Mouse (Mus musculus): ENCODE results near the gene Dusp16. TPM values are rescaled to one million over a fixed set of nuclear protein-coding genes. Genes with fewer than 3 reads are reported as not detected.
A peak's percentile ranks its signal among the peaks of the same experiment; 100 is the strongest.

The Dusp16 gene
- total and polyA plus RNA-seq, 2 experiments from 2014 or later: 3.2 to 3.9 TPM

DNA sequence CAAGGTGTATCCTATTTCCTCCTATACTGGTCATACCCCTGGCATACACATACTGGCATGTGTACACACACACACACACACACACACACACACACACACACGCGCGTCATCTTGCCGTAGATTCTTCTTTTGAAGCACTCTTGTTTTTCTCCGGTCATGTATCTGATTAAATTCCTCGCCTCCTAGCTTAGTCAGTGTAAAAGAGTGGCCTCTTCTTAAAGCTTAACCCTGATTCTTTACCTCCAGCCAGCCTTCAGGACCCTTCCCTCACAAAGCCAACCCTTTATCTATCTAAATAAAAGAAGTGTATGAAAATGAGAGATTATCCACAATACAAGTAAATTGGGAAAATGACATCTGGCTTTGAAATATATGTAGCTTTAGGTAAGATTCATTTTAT lies 3.3 kb downstream of the Dusp16 start:
- 0 out of 2 replicates have a peak, but pooled peaks cover 6% of the 10 kb centered on the region for H3K4me1 ChIP-seq (ENCODE audit: insufficient read depth, low read length)
- H3K27ac ChIP-seq (ENCODE audit: low read depth, low read length): no peak overlapping the region
- ATAC-seq (ENCODE audit: low FRiP score) (no peak), DNase-seq (ENCODE audit: low spot score) (no peak)
- H3K4me2 ChIP-seq (ENCODE audit: low read depth, low read length, poor library complexity, severe bottlenecking): no peak overlapping the region
- H3K36me3 ChIP-seq (ENCODE audit: insufficient read depth, low read length): no peaks in the 10 kb centered on the region
- no peak overlapping the region for H3K9ac ChIP-seq (replicated peaks; ENCODE audit: low read length, poor library complexity, severe bottlenecking)
- WGBS: 65% methylated on average over 6 of the region's 6 CpGs
- no peaks in the 10 kb centered on the region for H3K9me3 ChIP-seq (ENCODE audit: low read length)
- no peaks in the 10 kb centered on the region; the same call in 1 of the 2 replicates for H3K27me3 ChIP-seq (ENCODE audit: insufficient read depth, low read length)
- TF ChIP-seq CTCF (IDR thresholded peaks at IDR 0.05): no peak
- H3K4me3 ChIP-seq (ENCODE audit: low read depth, low read length): no peak overlapping the region

DNA sequence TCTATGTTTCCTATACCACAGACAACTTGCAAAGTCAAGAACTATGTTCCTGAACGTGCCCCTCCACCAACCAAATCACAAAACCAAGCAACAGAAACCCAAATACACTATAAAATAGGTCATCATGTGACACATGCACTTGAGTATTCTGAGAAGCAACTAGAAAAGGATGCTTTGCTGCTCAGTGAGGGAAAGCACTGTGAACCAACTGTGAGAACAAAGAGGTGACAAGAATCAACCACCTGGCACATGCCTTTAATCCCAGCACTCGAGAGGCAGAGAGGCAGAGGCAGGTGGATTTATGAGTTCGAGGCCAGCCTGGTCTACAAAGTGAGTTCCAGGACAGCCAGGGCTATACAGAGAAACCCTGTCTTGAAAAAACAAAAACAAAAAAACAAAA lies 6.0 kb downstream of the Dusp16 start:
- no peaks in the 10 kb centered on the region for H3K9me3 ChIP-seq (ENCODE audit: low read length)
- H3K27me3 ChIP-seq (ENCODE audit: insufficient read depth, low read length): no peaks in the 10 kb centered on the region
- no peaks in the 10 kb centered on the region for H3K4me1 ChIP-seq (ENCODE audit: insufficient read depth, low read length)
- no peak overlapping the region for H3K9ac ChIP-seq (replicated peaks; ENCODE audit: low read length, poor library complexity, severe bottlenecking)
- WGBS: 72% methylated on average over 3 of the region's 3 CpGs
- ATAC-seq (ENCODE audit: low FRiP score) (no peak), DNase-seq (ENCODE audit: low spot score) (no peak)
- no peak overlapping the region for H3K4me2 ChIP-seq (ENCODE audit: low read depth, low read length, poor library complexity, severe bottlenecking)
- no peak overlapping the region for H3K4me3 ChIP-seq (ENCODE audit: low read depth, low read length)
- H3K36me3 ChIP-seq (ENCODE audit: insufficient read depth, low read length): no peaks in the 10 kb centered on the region
- H3K27ac ChIP-seq (ENCODE audit: low read depth, low read length): no peak overlapping the region
- TF ChIP-seq CTCF (IDR thresholded peaks at IDR 0.05): no peak

DNA sequence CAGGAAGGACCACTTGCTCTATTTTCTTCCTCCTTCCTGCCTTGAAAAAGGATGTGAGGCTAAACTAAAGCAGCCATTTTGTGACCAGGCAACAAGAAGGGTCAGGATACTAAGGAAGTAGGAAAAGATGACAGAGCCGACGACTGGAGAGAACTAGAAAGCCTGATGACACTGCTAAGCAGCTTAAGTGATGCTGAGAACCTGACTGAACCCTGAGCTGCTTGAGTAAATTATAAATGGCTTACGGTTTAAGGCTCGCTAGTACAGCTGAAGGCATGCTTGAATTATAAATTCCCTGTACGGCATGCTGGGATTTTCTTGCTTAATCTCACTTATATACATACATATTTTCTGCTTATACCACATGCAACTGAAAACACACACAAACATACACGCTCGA lies 9.5 kb downstream of the Dusp16 start:
- no peak overlapping the region for H3K4me2 ChIP-seq (ENCODE audit: low read depth, low read length, poor library complexity, severe bottlenecking)
- H3K4me3 ChIP-seq (ENCODE audit: low read depth, low read length): no peak overlapping the region
- H3K36me3 ChIP-seq (ENCODE audit: insufficient read depth, low read length): no peaks in the 10 kb centered on the region
- H3K27ac ChIP-seq (ENCODE audit: low read depth, low read length): no peak overlapping the region
- 73% methylated on average over 7 of the region's 7 CpGs for WGBS
- TF ChIP-seq CTCF (IDR thresholded peaks at IDR 0.05): no peak
- DNase-seq (ENCODE audit: low spot score) (no peak), ATAC-seq (ENCODE audit: low FRiP score) (no peak)
- H3K4me1 ChIP-seq (ENCODE audit: insufficient read depth, low read length): no peaks in the 10 kb centered on the region
- H3K27me3 ChIP-seq (ENCODE audit: insufficient read depth, low read length): no peaks in the 10 kb centered on the region
- H3K9ac ChIP-seq (replicated peaks; ENCODE audit: low read length, poor library complexity, severe bottlenecking): no peak overlapping the region
- no peaks in the 10 kb centered on the region for H3K9me3 ChIP-seq (ENCODE audit: low read length)

DNA sequence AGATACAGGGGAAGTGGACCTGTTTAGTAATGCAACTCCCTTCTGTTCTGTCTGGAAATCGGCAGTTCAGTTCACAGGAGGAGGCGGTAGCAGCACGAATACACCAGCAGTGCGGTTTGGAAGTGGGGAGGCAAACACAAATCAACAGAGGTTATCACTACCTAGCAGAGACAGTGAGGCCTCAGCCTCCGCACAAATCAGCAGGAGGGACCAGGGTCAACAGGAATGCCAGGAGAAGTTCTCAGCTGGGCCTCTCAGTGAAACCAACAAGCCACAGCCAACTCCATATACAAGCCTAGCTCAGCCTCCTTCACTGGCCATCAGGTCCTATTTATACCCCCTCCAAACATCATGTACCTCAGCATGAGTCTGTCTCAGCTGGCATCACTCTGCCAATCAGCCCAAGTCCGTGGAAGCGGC lies 10.9 kb downstream of the Dusp16 start:
- no peak overlapping the region for H3K4me3 ChIP-seq (ENCODE audit: low read depth, low read length)
- no peak overlapping the region for H3K4me2 ChIP-seq (ENCODE audit: low read depth, low read length, poor library complexity, severe bottlenecking)
- 73% methylated on average over 7 of the region's 7 CpGs for WGBS
- TF ChIP-seq CTCF (IDR thresholded peaks at IDR 0.05): no peak
- no peaks in the 10 kb centered on the region for H3K4me1 ChIP-seq (ENCODE audit: insufficient read depth, low read length)
- no peak overlapping the region for H3K27ac ChIP-seq (ENCODE audit: low read depth, low read length)
- H3K9ac ChIP-seq (replicated peaks; ENCODE audit: low read length, poor library complexity, severe bottlenecking): no peak overlapping the region
- no peaks in the 10 kb centered on the region for H3K9me3 ChIP-seq (ENCODE audit: low read length)
- ATAC-seq (ENCODE audit: low FRiP score) (no peak), DNase-seq (ENCODE audit: low spot score) (no peak)
- no peaks in the 10 kb centered on the region for H3K27me3 ChIP-seq (ENCODE audit: insufficient read depth, low read length)
- H3K36me3 ChIP-seq (ENCODE audit: insufficient read depth, low read length): no peaks in the 10 kb centered on the region

DNA sequence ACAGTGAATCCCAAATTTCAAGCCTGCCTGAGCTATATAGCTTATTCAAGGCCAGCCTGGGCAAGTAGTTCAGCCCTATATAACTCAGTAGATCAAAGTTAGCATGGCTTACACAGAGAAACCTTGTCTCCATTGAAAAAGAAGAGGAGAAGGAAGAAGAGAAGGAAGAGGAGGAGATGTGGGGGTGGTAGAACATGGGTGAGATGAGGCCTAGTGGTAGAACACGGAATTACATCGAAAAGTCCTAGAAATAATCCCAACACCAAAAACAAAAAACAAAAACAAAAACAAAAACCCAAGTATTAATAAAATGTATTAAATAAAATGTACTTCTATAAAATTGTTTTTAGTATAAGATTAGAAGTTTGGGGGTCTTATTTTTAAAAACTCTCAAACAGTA lies 12.4 kb downstream of the Dusp16 start:
- no peaks in the 10 kb centered on the region for H3K36me3 ChIP-seq (ENCODE audit: insufficient read depth, low read length)
- no peaks in the 10 kb centered on the region for H3K4me1 ChIP-seq (ENCODE audit: insufficient read depth, low read length)
- no peak overlapping the region for H3K4me2 ChIP-seq (ENCODE audit: low read depth, low read length, poor library complexity, severe bottlenecking)
- no peaks in the 10 kb centered on the region for H3K9me3 ChIP-seq (ENCODE audit: low read length)
- DNase-seq (ENCODE audit: low spot score): no peak
- H3K4me3 ChIP-seq (ENCODE audit: low read depth, low read length): no peak overlapping the region
- H3K27me3 ChIP-seq (ENCODE audit: insufficient read depth, low read length): no peaks in the 10 kb centered on the region
- 67% methylated on average over 2 of the region's 2 CpGs for WGBS
- TF ChIP-seq CTCF (IDR thresholded peaks at IDR 0.05): peak; percentile 21; the same call in 1 of the 2 replicates
- no peak overlapping the region for H3K9ac ChIP-seq (replicated peaks; ENCODE audit: low read length, poor library complexity, severe bottlenecking)
- ATAC-seq (ENCODE audit: low FRiP score): no peak
- H3K27ac ChIP-seq (ENCODE audit: low read depth, low read length): no peak overlapping the region

DNA sequence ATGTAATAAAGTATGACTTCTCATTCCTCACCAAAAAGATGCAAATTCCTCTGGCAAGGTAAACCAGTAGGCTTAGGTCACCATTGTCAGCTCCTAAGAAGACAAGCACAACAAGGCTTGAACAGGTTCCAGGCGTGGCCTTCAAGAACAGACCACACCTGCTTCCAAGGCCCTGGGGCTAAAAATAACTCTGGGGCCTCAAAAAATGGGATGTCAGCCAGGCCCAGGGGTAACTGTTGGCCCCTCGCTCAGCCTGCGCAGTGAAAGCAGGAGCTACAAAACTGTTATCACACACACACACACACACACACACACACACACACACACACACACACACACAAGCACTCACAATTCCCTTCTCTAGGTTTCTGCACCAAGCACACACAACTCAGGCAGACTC lies 18.5 kb downstream of the Dusp16 start:
- Histone ChIP-seq H3K4me2 (ENCODE audit: low read depth, low read length, poor library complexity, severe bottlenecking) (no peak overlapping the region), H3K9me3 (ENCODE audit: low read length) (no peaks in the 10 kb centered on the region), H3K27me3 (ENCODE audit: insufficient read depth, low read length) (no peaks in the 10 kb centered on the region), H3K9ac (replicated peaks; ENCODE audit: low read length, poor library complexity, severe bottlenecking) (no peak overlapping the region), H3K4me1 (ENCODE audit: insufficient read depth, low read length) (no peaks in the 10 kb centered on the region), H3K36me3 (ENCODE audit: insufficient read depth, low read length) (no peaks in the 10 kb centered on the region), H3K4me3 (ENCODE audit: low read depth, low read length) (no peak overlapping the region), H3K27ac (ENCODE audit: low read depth, low read length) (no peak overlapping the region)
- no peak for ATAC-seq (ENCODE audit: low FRiP score)
- TF ChIP-seq CTCF (IDR thresholded peaks at IDR 0.05): no peak
- 67% methylated on average over 3 of the region's 3 CpGs for WGBS
- DNase-seq (ENCODE audit: low spot score): no peak

All from midbrain, postnatal 0 days (tissue).